Mouse (Mus musculus) embryonic facial prominence, embryonic 12.5 days (tissue): ENCODE results near the gene Trim50. TPM values are rescaled to one million over a fixed set of nuclear protein-coding genes. Genes with fewer than 3 reads are reported as not detected.

Experiments used
- ATAC-seq: fragments of 200-750 bp; cut with Nextera tagmentation; 2 replicates; pipeline ENCODE4 v1.8.0; 2017; ENCODE audit not compliant: insufficient number of reproducible peaks, insufficient read depth, low FRiP score, low TSS enrichment
- H3K27ac ChIP-seq: fragments of 300-500 bp; sonication (generic); 2 replicates; pipeline ENCODE4 v1.5.1; 2016; ENCODE audit warnings: mild to moderate bottlenecking
- H3K27me3 ChIP-seq: fragments of 300-500 bp; sonication (generic); 2 replicates; pipeline ENCODE4 v1.6.1; 2016; ENCODE audit warnings: mild to moderate bottlenecking, moderate library complexity
- H3K36me3 ChIP-seq: fragments of 300-500 bp; sonication (generic); 2 replicates; pipeline ENCODE4 v1.6.1; 2016; ENCODE audit warnings: mild to moderate bottlenecking
- H3K4me1 ChIP-seq: fragments of 300-500 bp; sonication (generic); 2 replicates; pipeline ENCODE4 v1.6.1; 2016
- H3K4me2 ChIP-seq: fragments of 300-500 bp; sonication (generic); replicated peaks from 2 replicates; pipeline ENCODE4 v1.6.1; 2016; ENCODE audit warnings: mild to moderate bottlenecking, moderate library complexity
- H3K4me3 ChIP-seq: fragments of 300-500 bp; sonication (generic); 2 replicates; pipeline ENCODE4 v1.5.1; 2016; ENCODE audit warnings: mild to moderate bottlenecking
- H3K9ac ChIP-seq: fragments of 300-500 bp; sonication (generic); 2 replicates; pipeline ENCODE4 v1.6.1; 2016; ENCODE audit warnings: mild to moderate bottlenecking, moderate library complexity
- H3K9me3 ChIP-seq: fragments of 300-500 bp; sonication (generic); 2 replicates; pipeline ENCODE4 v1.6.1; 2016; ENCODE audit warnings: mild to moderate bottlenecking, moderate library complexity
- WGBS: fragments of 180-500 bp; shearing (Covaris S2); methylation state at CpG from one replicate; pipeline ENCODE4 v1.1.7; 2016; 5-methylcytosine and 5-hydroxymethylcytosine counted together
- microRNA-seq: library from miRNA; unstranded; fragments of <30 nt; microRNA quantifications from one replicate; pipeline ENCODE4, GENCODE M21; 2017
- polyA plus RNA-seq: library from polyadenylated mRNA; unstranded; fragments of >200 nt; fragmentation: Nextera tagmentation; extraction: Ambion mirVana; gene quantifications from 2 replicates; pipeline ENCODE4 v1.2.1, GENCODE M21; 2016

The Trim50 gene
- polyA plus RNA-seq, 1 experiment from 2014 or later: not detected

- Histone ChIP-seq H3K27me3 (no peaks in the 10 kb centered on the region; the same call in 1 of the 2 replicates), H3K4me3 (no peak overlapping the region), H3K4me2 (no peak overlapping the region), H3K9ac (no peak overlapping the region), H3K9me3 (no peaks in the 10 kb centered on the region), H3K4me1 (no peaks in the 10 kb centered on the region), H3K36me3 (no peaks in the 10 kb centered on the region), H3K27ac (no peak overlapping the region)
- no peak for ATAC-seq
- 69% methylated on average over 6 of the region's 6 CpGs for WGBS
These were observed 46.3 kb downstream of the Trim50 start for GRCm38 (mm10) chr5:135399382-135399781.

GRCm38 (mm10) chr5:135400244-135400643 lies 47.1 kb downstream of the Trim50 start:
- Histone ChIP-seq H3K4me3 (no peak overlapping the region), H3K9ac (no peak overlapping the region), H3K9me3 (no peaks in the 10 kb centered on the region), H3K27me3 (no peaks in the 10 kb centered on the region; the same call in 1 of the 2 replicates), H3K4me1 (0 out of 2 replicates have a peak, but pooled peaks cover 3% of the 10 kb centered on the region), H3K27ac (no peak overlapping the region), H3K36me3 (no peaks in the 10 kb centered on the region), H3K4me2 (no peak overlapping the region)
- WGBS: 2% methylated on average over 2 of the region's 2 CpGs
- no peak for ATAC-seq

- H3K9ac ChIP-seq: no peak overlapping the region
- H3K4me1 ChIP-seq: 0 out of 2 replicates have a peak, but pooled peaks cover 3% of the 10 kb centered on the region
- no peak overlapping the region for H3K27ac ChIP-seq
- H3K4me3 ChIP-seq: no peak overlapping the region
- H3K36me3 ChIP-seq: peaks cover 5% of the 10 kb centered on the region
- no peaks in the 10 kb centered on the region for H3K27me3 ChIP-seq
- no peak for ATAC-seq
- WGBS: 32% methylated on average over 20 of the region's 20 CpGs
- no peak overlapping the region for H3K4me2 ChIP-seq
- H3K9me3 ChIP-seq: no peaks in the 10 kb centered on the region
These were observed 51.5 kb downstream of the Trim50 start for GRCm38 (mm10) chr5:135404623-135405022.

DNA sequence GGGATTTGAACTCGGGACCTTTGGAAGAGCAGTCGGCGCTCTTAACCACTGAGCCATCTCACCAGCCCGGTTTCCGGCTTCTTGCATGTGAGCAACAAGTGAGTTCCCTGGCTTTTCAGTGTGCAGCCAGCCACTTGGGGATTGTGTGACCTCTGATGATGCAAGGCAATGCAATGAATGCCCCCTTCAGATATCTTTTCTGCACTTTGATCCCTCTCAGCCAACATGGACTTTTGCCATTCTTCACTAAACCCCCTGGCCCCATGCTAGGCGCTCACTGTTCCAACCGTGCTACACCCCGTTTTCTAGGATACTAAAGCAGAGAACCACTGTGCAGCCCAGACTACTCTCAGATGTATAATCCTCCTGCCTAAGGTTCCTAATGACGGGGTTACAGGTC lies 52.3 kb downstream of the Trim50 start:
- Histone ChIP-seq H3K27me3 (no peaks in the 10 kb centered on the region), H3K4me3 (no peak overlapping the region), H3K4me1 (0 out of 2 replicates have a peak, but pooled peaks cover 3% of the 10 kb centered on the region), H3K36me3 (peaks cover 14% of the 10 kb centered on the region), H3K9ac (no peak overlapping the region), H3K9me3 (no peaks in the 10 kb centered on the region), H3K4me2 (no peak overlapping the region), H3K27ac (no peak overlapping the region)
- WGBS: 85% methylated on average over 9 of the region's 9 CpGs
- no peak for ATAC-seq

- H3K27ac ChIP-seq: no peak overlapping the region
- H3K4me2 ChIP-seq: no peak overlapping the region
- 91% methylated on average over 4 of the region's 4 CpGs for WGBS
- no peaks in the 10 kb centered on the region for H3K9me3 ChIP-seq
- no peak overlapping the region for H3K9ac ChIP-seq
- no peaks in the 10 kb centered on the region for H3K27me3 ChIP-seq
- H3K36me3 ChIP-seq: peaks cover 34% of the 10 kb centered on the region
- ATAC-seq: no peak
- H3K4me1 ChIP-seq: 0 out of 2 replicates have a peak, but pooled peaks cover 3% of the 10 kb centered on the region
- no peak overlapping the region for H3K4me3 ChIP-seq
These were observed 55.0 kb downstream of the Trim50 start for GRCm38 (mm10) chr5:135408114-135408513.

DNA sequence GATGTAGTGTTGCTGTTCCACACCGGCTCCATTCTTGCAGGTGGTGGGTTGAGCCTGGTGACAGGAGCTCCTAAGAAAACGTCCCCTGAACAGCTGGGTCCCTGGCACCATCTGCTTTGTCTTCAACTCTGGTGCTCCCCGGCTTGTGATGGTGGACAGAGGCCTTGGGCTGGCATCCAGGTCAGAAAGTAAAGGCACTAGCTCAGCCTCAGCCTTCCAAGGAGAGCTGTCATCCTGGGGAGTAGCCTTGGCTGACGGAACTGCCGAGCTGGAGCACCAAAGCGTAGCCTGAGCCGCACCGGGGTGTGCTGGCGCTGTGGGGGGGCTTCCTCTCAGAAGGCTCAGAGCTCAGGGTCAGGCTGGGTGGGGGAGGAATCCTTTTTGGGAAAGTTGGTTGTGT lies 57.2 kb downstream of the Trim50 start:
- Histone ChIP-seq H3K4me3 (no peak overlapping the region), H3K27me3 (no peaks in the 10 kb centered on the region), H3K36me3 (peaks cover 55% of the 10 kb centered on the region), H3K9ac (no peak overlapping the region), H3K9me3 (no peaks in the 10 kb centered on the region), H3K4me2 (no peak overlapping the region), H3K4me1 (no peaks in the 10 kb centered on the region), H3K27ac (no peak overlapping the region)
- no peak for ATAC-seq
- WGBS: 88% methylated on average over 9 of the region's 9 CpGs

Small RNA genes within 50 kb of the gene (microRNA-seq; reads per million reads assigned to microRNA genes)
- gene Mir7033: 1.3 reads per million

Other genes starting within 250 kb of the Trim50 start
- gene Tbl2, start 203.6 kb upstream of the Trim50 start, polyA plus RNA-seq: 24.8 and 30.0 TPM in 2 replicates
- gene Bcl7b, start 185.0 kb upstream of the Trim50 start, polyA plus RNA-seq: 47.5 and 47.7 TPM in 2 replicates
- gene Baz1b, start 166.0 kb upstream of the Trim50 start, polyA plus RNA-seq: 68.7 and 69.0 TPM in 2 replicates
- gene Fzd9, start 102.1 kb upstream of the Trim50 start, polyA plus RNA-seq: 13.2 and 15.6 TPM in 2 replicates
- not detected in 2 replicates for gene Fkbp6, start 3.3 kb upstream of the Trim50 start, polyA plus RNA-seq
- gene Nsun5, start 16.7 kb downstream of the Trim50 start, polyA plus RNA-seq: 39.7 and 41.6 TPM in 2 replicates
- 19.0 and 21.2 TPM in 2 replicates for gene Pom121, start 41.3 kb downstream of the Trim50 start, polyA plus RNA-seq
- 57.9 and 60.5 TPM in 2 replicates for gene Hip1, start 191.8 kb downstream of the Trim50 start, polyA plus RNA-seq
- not detected in 2 replicates for gene Ccl26, start 210.3 kb downstream of the Trim50 start, polyA plus RNA-seq
- 0.99 and 1.0 TPM in 2 replicates for gene Ccl24, start 219.8 kb downstream of the Trim50 start, polyA plus RNA-seq